Mouse (Mus musculus) kidney, postnatal 4 days (tissue): Measurements from ENCODE around the gene Drd3.
A peak's percentile ranks its signal among the peaks of the same experiment; 100 is the strongest.

Experiments
- DNase-seq, 2 experiments: peaks; one replicate each; pipeline ENCODE4 v3.0.0; 2021; ENCODE audit warnings: mixed read lengths in 2 of 2

Gene Drd3

GRCm38 (mm10) chr16:43753751-43754150 lies at the start of gene Drd3:
Gene Drd3 (plus strand): TSS chr16:43754026.
- peak; percentile 57 to 58 for DNase-seq

- peak in 1 of 2 experiments; percentile 7 for DNase-seq
These were observed 45.3 kb upstream of the Drd3 start for GRCm38 (mm10) chr16:43708335-43709061.

- peak in 1 of 2 experiments; percentile 28 for DNase-seq
These were observed 44.8 kb upstream of the Drd3 start for GRCm38 (mm10) chr16:43709062-43709413.

- DNase-seq: peak in 1 of 2 experiments; percentile 4
These were observed 44.2 kb upstream of the Drd3 start for GRCm38 (mm10) chr16:43709432-43710133.

GRCm38 (mm10) chr16:43710134-43710475 lies 43.7 kb upstream of the Drd3 start:
- DNase-seq: peak in 1 of 2 experiments; percentile 5

- peak in 1 of 2 experiments; percentile 9 for DNase-seq
These were observed 43.2 kb upstream of the Drd3 start for GRCm38 (mm10) chr16:43710651-43711050.

GRCm38 (mm10) chr16:43711361-43711760 lies 42.5 kb upstream of the Drd3 start:
- no peak for DNase-seq

GRCm38 (mm10) chr16:43724444-43724843 lies 29.4 kb upstream of the Drd3 start:
- DNase-seq: peak; percentile 15 to 19

GRCm38 (mm10) chr16:43729506-43730221 lies 24.2 kb upstream of the Drd3 start:
- DNase-seq: no peak

- DNase-seq: no peak
These were observed 23.5 kb upstream of the Drd3 start for GRCm38 (mm10) chr16:43730281-43730680.

GRCm38 (mm10) chr16:43732496-43732895 lies 21.3 kb upstream of the Drd3 start:
- no peak for DNase-seq

- no peak for DNase-seq
These were observed 20.9 kb upstream of the Drd3 start for GRCm38 (mm10) chr16:43732900-43733299.

GRCm38 (mm10) chr16:43737933-43738332 lies 15.9 kb upstream of the Drd3 start:
- DNase-seq: no peak

- DNase-seq: no peak
These were observed 12.9 kb upstream of the Drd3 start for GRCm38 (mm10) chr16:43740936-43741335.

GRCm38 (mm10) chr16:43748424-43748823 lies 5.4 kb upstream of the Drd3 start:
- DNase-seq: no peak

GRCm38 (mm10) chr16:43752900-43753299 lies 926 bp upstream of the Drd3 start:
- no peak for DNase-seq

- DNase-seq: no peak
These were observed 18.5 kb downstream of the Drd3 start for GRCm38 (mm10) chr16:43772358-43772757.

- DNase-seq: no peak
These were observed 18.9 kb downstream of the Drd3 start for GRCm38 (mm10) chr16:43772766-43773165.

GRCm38 (mm10) chr16:43773506-43773905 lies 19.7 kb downstream of the Drd3 start:
- no peak for DNase-seq

GRCm38 (mm10) chr16:43776886-43777285 lies 23.1 kb downstream of the Drd3 start:
- DNase-seq: no peak

- no peak for DNase-seq
These were observed 45.7 kb downstream of the Drd3 start for GRCm38 (mm10) chr16:43799541-43799940.

GRCm38 (mm10) chr16:43800119-43800721 lies 46.4 kb downstream of the Drd3 start:
- DNase-seq: peak; percentile 17 to 33

GRCm38 (mm10) chr16:43801137-43801536 lies 47.3 kb downstream of the Drd3 start:
- DNase-seq: peak in 1 of 2 experiments; percentile 5
